12 mouse cellular contexts compared by ENCODE assay signal in the genomic region with DNA sequence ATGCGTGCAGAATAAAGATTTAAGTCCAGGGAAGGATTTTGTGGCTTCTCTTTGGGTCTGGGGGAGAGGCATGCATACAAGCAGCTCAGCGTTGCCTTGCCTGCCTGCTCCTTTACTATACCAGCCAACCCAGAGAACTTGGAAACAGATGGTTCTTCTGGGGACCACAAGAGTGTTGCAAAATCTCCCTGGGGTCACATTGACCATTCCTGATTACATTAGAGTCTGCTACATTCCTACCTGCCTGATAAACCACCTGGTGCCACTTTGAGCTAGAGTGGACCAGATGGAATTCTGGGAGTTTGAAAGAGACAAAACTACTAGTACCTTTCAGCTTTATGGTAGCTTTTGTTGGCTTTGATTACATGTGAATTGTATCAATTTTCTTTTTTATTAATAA. TPM values are rescaled to one million over a fixed set of nuclear protein-coding genes. Genes with fewer than 3 reads are reported as not detected.
DNase-seq lines count a peak whose midpoint lies in the region; ATAC-seq and TF ChIP-seq lines count a peak whose summit lies in the region.
"Had no signal": no experiment of that assay in that cellular context is flagged by ENCODE, and none has a peak within 500 bp of the region (broad histone marks: within the 10 kb centered on the region; RNA-seq: fewer than 3 reads in every experiment).

No protein-coding gene starts in this region.

- H3K4me2 ChIP-seq in heart, embryonic 15.5 days = peak overlapping the region; percentile 16; the same call in 1 of the 2 replicates
- peak overlapping the region; percentile 90 for H3K4me2 ChIP-seq in forebrain, embryonic 12.5 days
- peak overlapping the region; percentile 25; the same call in 1 of the 2 replicates for H3K4me2 ChIP-seq in liver, embryonic 14.5 days (ENCODE audit: low read depth)

- 60% methylated on average over 2 of the region's 2 CpGs for WGBS in heart, embryonic 15.5 days
- 75% methylated on average over 2 of the region's 2 CpGs for WGBS in forebrain, embryonic 12.5 days
- WGBS in liver, embryonic 14.5 days (ENCODE audit: insufficient replicate concordance) = 65% methylated on average over 2 of the region's 2 CpGs

- no peaks in the 10 kb centered on the region for H3K9me3 ChIP-seq in heart, embryonic 15.5 days (replicated peaks)
- no peaks in the 10 kb centered on the region for H3K9me3 ChIP-seq in forebrain, embryonic 12.5 days
- no peaks in the 10 kb centered on the region for H3K9me3 ChIP-seq in liver, embryonic 14.5 days (ENCODE audit: control insufficient read depth, low read length)

- H3K27ac ChIP-seq in heart, embryonic 15.5 days = no peak overlapping the region
- H3K27ac ChIP-seq in forebrain, embryonic 12.5 days = 0 out of 2 replicates have a peak overlapping the region, but pooled peaks have one; percentile 14
- H3K27ac ChIP-seq in liver, embryonic 14.5 days = no peak overlapping the region
- H3K27ac ChIP-seq: layer of hippocampus, adult 2 months had no signal

- TF ChIP-seq CTCF in liver, embryonic 14.5 days (IDR thresholded peaks at IDR 0.05; ENCODE audit: low read depth) = no peak

- no peak overlapping the region for H3K4me3 ChIP-seq in heart, embryonic 15.5 days
- H3K4me3 ChIP-seq in forebrain, embryonic 12.5 days (replicated peaks) = no peak overlapping the region
- H3K4me3 ChIP-seq in liver, embryonic 14.5 days (ENCODE audit: insufficient read depth in 1 of 2, low read depth in 2 of 2, low read length in 2 of 2) = no peak overlapping the region
- H3K4me3 ChIP-seq: layer of hippocampus, adult 2 months had no signal

- no peaks in the 10 kb centered on the region for H3K36me3 ChIP-seq in heart, embryonic 15.5 days
- H3K36me3 ChIP-seq in forebrain, embryonic 12.5 days (replicated peaks) = no peaks in the 10 kb centered on the region
- peaks cover 4% of the 10 kb centered on the region for H3K36me3 ChIP-seq in liver, embryonic 14.5 days (replicated peaks; ENCODE audit: control insufficient read depth, insufficient read depth, low read depth)

- DNase-seq in heart, adult 18-20 months = no peak
- peak; percentile 25 for DNase-seq in 416B (ENCODE audit: low read depth)
- no peak for DNase-seq in liver, embryonic 14.5 days (ENCODE audit: low read depth in 3 of 3, low spot score in 3 of 3)
- no peak for DNase-seq in layer of hippocampus, postnatal 36 days
- DNase-seq in yolk sac, embryonic 10.5 days (ENCODE audit: low spot score) = no peak
- DNase-seq in cerebellum, adult 18-20 months = no peak
- DNase-seq: thymus, postnatal 14 days had no signal

- no peak overlapping the region for H3K9ac ChIP-seq in heart, embryonic 15.5 days
- no peak overlapping the region for H3K9ac ChIP-seq in forebrain, embryonic 12.5 days
- no peak overlapping the region for H3K9ac ChIP-seq in liver, embryonic 14.5 days (replicated peaks)

- no peak for TF ChIP-seq EP300 in liver, embryonic 14.5 days (IDR thresholded peaks at IDR 0.05; ENCODE audit: low read depth)

- H3K4me1 ChIP-seq in heart, embryonic 15.5 days (replicated peaks) = peaks cover 62% of the 10 kb centered on the region
- peaks cover 53% of the 10 kb centered on the region for H3K4me1 ChIP-seq in forebrain, embryonic 12.5 days
- H3K4me1 ChIP-seq in liver, embryonic 14.5 days (replicated peaks; ENCODE audit: control insufficient read depth in 2 of 2, insufficient read depth in 2 of 2, low read length in 1 of 2) = peaks cover 21 to 23% of the 10 kb centered on the region in 2 experiments

- H3K27me3 ChIP-seq in heart, embryonic 15.5 days = no peaks in the 10 kb centered on the region
- H3K27me3 ChIP-seq in forebrain, embryonic 12.5 days = no peaks in the 10 kb centered on the region
- H3K27me3 ChIP-seq in liver, embryonic 14.5 days (ENCODE audit: control insufficient read depth, insufficient read depth, low read length) = no peaks in the 10 kb centered on the region

- no peak for ATAC-seq in heart, embryonic 15.5 days (replicated peaks; ENCODE audit: insufficient number of reproducible peaks, insufficient read depth, low FRiP score, low read depth)
- ATAC-seq in forebrain, embryonic 12.5 days (ENCODE audit: low FRiP score) = no peak
- ATAC-seq in liver, embryonic 14.5 days (ENCODE audit: insufficient read depth) = no peak
- ATAC-seq: CD4-positive, CD25-positive, alpha-beta regulatory T cell, adult 4 months had no signal

RNA-seq across cellular contexts. Expression of a gene that starts 3.4 kb away (rescaled TPM):
- 64.8 and 76.3 TPM in 2 replicates for polyA plus RNA-seq in heart, embryonic 15.5 days (2015; fragmentation: Nextera tagmentation; extraction: Ambion mirVana)
- 10 to 100 TPM; 31.2 to 32.9 TPM for total RNA-seq in heart, adult 18-20 months (2021)
- polyA plus RNA-seq in forebrain, embryonic 12.5 days (2016; fragmentation: Nextera tagmentation; extraction: Ambion mirVana) = 193 and 199 TPM in 2 replicates
- 35.3 and 43.4 TPM in 2 replicates for polyA plus RNA-seq in liver, embryonic 14.5 days (2012; rRNA removed)
- 45.3 and 55.7 TPM in 2 replicates for polyA plus RNA-seq in liver, embryonic 14.5 days (2014; fragmentation: Nextera tagmentation; extraction: Ambion mirVana)
- 10 to 100 TPM; 67.8 to 74.8 TPM for total RNA-seq in layer of hippocampus, postnatal 36 days (2021)

RNA-seq across cellular contexts. Expression of a gene that starts 33.6 kb away (rescaled TPM):
- polyA plus RNA-seq in heart, embryonic 15.5 days (2015; fragmentation: Nextera tagmentation; extraction: Ambion mirVana) = 39.9 and 45.7 TPM in 2 replicates
- total RNA-seq in heart, adult 18-20 months (2021) = 10 to 100 TPM; 25.0 to 32.3 TPM
- polyA plus RNA-seq in forebrain, embryonic 12.5 days (2016; fragmentation: Nextera tagmentation; extraction: Ambion mirVana) = 40.4 and 41.7 TPM in 2 replicates
- polyA plus RNA-seq in liver, embryonic 14.5 days (2012; rRNA removed) = 21.8 and 23.8 TPM in 2 replicates
- polyA plus RNA-seq in liver, embryonic 14.5 days (2014; fragmentation: Nextera tagmentation; extraction: Ambion mirVana) = 31.6 and 36.8 TPM in 2 replicates
- total RNA-seq in layer of hippocampus, postnatal 36 days (2021) = 10 to 100 TPM; 29.9 to 34.9 TPM

RNA-seq across cellular contexts. Expression of a gene that starts 38.7 kb away (rescaled TPM):
- 1.9 and 3.1 TPM in 2 replicates for polyA plus RNA-seq in heart, embryonic 15.5 days (2015; fragmentation: Nextera tagmentation; extraction: Ambion mirVana)
- total RNA-seq in heart, adult 18-20 months (2021) = 1 to 10 TPM; 4.6 to 9.5 TPM
- 47.1 and 57.7 TPM in 2 replicates for polyA plus RNA-seq in forebrain, embryonic 12.5 days (2016; fragmentation: Nextera tagmentation; extraction: Ambion mirVana)
- polyA plus RNA-seq in liver, embryonic 14.5 days (2012; rRNA removed) = 1.7 and 2.0 TPM in 2 replicates
- 2.8 and 3.0 TPM in 2 replicates for polyA plus RNA-seq in liver, embryonic 14.5 days (2014; fragmentation: Nextera tagmentation; extraction: Ambion mirVana)
- 100 to 1,000 TPM in 1 of 2 experiments, 10 to 100 TPM in 1; 89.3 to 104 TPM for total RNA-seq in layer of hippocampus, postnatal 36 days (2021)
- polyA plus RNA-seq: CD4-positive, CD25-positive, alpha-beta regulatory T cell, adult 4 months had no signal

RNA-seq across cellular contexts. Expression of a gene that starts 44.7 kb away (rescaled TPM):
- 1.2 and 2.6 TPM in 2 replicates for polyA plus RNA-seq in heart, embryonic 15.5 days (2015; fragmentation: Nextera tagmentation; extraction: Ambion mirVana)
- total RNA-seq in heart, adult 18-20 months (2021) = 1 to 10 TPM; 5.6 to 6.7 TPM
- polyA plus RNA-seq in forebrain, embryonic 12.5 days (2016; fragmentation: Nextera tagmentation; extraction: Ambion mirVana) = 0.24 and 0.50 TPM in 2 replicates
- polyA plus RNA-seq in liver, embryonic 14.5 days (2012; rRNA removed) = 0.56 and 0.67 TPM in 2 replicates
- polyA plus RNA-seq in liver, embryonic 14.5 days (2014; fragmentation: Nextera tagmentation; extraction: Ambion mirVana) = 0.06 and 0.10 TPM in 2 replicates
- total RNA-seq in layer of hippocampus, postnatal 36 days (2021) = 1 to 10 TPM; 1.1 to 2.6 TPM
- total RNA-seq: megakaryocyte, adult 5-6 weeks had no signal
- polyA plus RNA-seq: CD4-positive, CD25-positive, alpha-beta regulatory T cell, adult 4 months had no signal

Comparison
In these comparisons a context has a peak if more than half of its experiments do, and no peak if none do; other contexts are left out.
1. H3K4me2 ChIP-seq: peak in every context shown above with its lines; median percentile 90 in forebrain, embryonic 12.5 days; 25 in liver, embryonic 14.5 days; 16 in heart, embryonic 15.5 days.
2. RNA of a gene that starts 38.7 kb away (polyA plus RNA-seq): 47.1 to 57.7 TPM in forebrain, embryonic 12.5 days; 1.7 to 3.0 TPM in liver, embryonic 14.5 days and 1.9 to 3.1 TPM in heart, embryonic 15.5 days; every median in the first group is over 10 times any median in the second.